Mouse (Mus musculus) heart, embryonic 12.5 days (tissue): Measurements from ENCODE around the gene Olfr138. TPM values are rescaled to one million over a fixed set of nuclear protein-coding genes. Genes with fewer than 3 reads are reported as not detected.

Experiments
- ATAC-seq: fragments of 200-750 bp; cut with Nextera tagmentation; 2 replicates; pipeline ENCODE4 v1.8.0; 2017; ENCODE audit warnings: moderate TSS enrichment, moderate library complexity; ENCODE audit not compliant: insufficient number of reproducible peaks, low FRiP score
- H3K27ac ChIP-seq: fragments of 300-500 bp; sonication (generic); 2 replicates; pipeline ENCODE4 v1.5.1; 2016; ENCODE audit warnings: mild to moderate bottlenecking, moderate library complexity; ENCODE audit not compliant: poor library complexity, severe bottlenecking
- H3K27me3 ChIP-seq: fragments of 300-500 bp; sonication (generic); replicated peaks from 2 replicates; pipeline ENCODE4 v1.6.1; 2016; ENCODE audit warnings: mild to moderate bottlenecking, moderate library complexity
- H3K36me3 ChIP-seq: fragments of 300-500 bp; sonication (generic); 2 replicates; pipeline ENCODE4 v1.6.1; 2016; ENCODE audit warnings: mild to moderate bottlenecking, moderate library complexity
- H3K4me1 ChIP-seq: fragments of 300-500 bp; sonication (generic); replicated peaks from 2 replicates; pipeline ENCODE4 v1.6.1; 2016; ENCODE audit warnings: mild to moderate bottlenecking
- H3K4me2 ChIP-seq: fragments of 300-500 bp; sonication (generic); 2 replicates; pipeline ENCODE4 v1.6.1; 2016; ENCODE audit warnings: mild to moderate bottlenecking, moderate library complexity
- H3K4me3 ChIP-seq: fragments of 300-500 bp; sonication (generic); 2 replicates; pipeline ENCODE4 v1.5.1; 2016; ENCODE audit warnings: mild to moderate bottlenecking
- H3K9ac ChIP-seq: fragments of 300-500 bp; sonication (generic); 2 replicates; pipeline ENCODE4 v1.6.1; 2016; ENCODE audit warnings: mild to moderate bottlenecking, moderate library complexity
- H3K9me3 ChIP-seq: fragments of 300-500 bp; sonication (generic); replicated peaks from 2 replicates; pipeline ENCODE4 v1.6.1; 2016; ENCODE audit warnings: mild to moderate bottlenecking, moderate library complexity
- WGBS: fragments of 180-500 bp; shearing (Covaris S2); methylation state at CpG from one replicate; pipeline ENCODE4 v1.1.7; 2016; 5-methylcytosine and 5-hydroxymethylcytosine counted together
- polyA plus RNA-seq: library from polyadenylated mRNA; unstranded; fragments of >200 nt; fragmentation: Nextera tagmentation; extraction: Ambion mirVana; gene quantifications from 2 replicates; pipeline ENCODE4 v1.2.1, GENCODE M21; 2016

Gene Olfr138
- not detected in 2 replicates for polyA plus RNA-seq

GRCm38 (mm10) chr17:38260735-38261134, at the start of gene Olfr138:
Gene Olfr138, plus strand, starts transcription at chr17:38261035.
- Histone ChIP-seq H3K27me3 (no peaks in the 10 kb centered on the region), H3K4me3 (no peak within 1 kb of the TSS), H3K4me1 (no peaks in the 10 kb centered on the region), H3K36me3 (no peaks in the 10 kb centered on the region), H3K9ac (no peak within 1 kb of the TSS), H3K4me2 (no peak within 1 kb of the TSS), H3K27ac (no peak within 1 kb of the TSS), H3K9me3 (0 out of 2 replicates have a peak, but pooled peaks cover 5% of the 10 kb centered on the region)
- WGBS = 61% methylated on average over 1 of the region's 1 CpGs
- no peak for ATAC-seq

DNA sequence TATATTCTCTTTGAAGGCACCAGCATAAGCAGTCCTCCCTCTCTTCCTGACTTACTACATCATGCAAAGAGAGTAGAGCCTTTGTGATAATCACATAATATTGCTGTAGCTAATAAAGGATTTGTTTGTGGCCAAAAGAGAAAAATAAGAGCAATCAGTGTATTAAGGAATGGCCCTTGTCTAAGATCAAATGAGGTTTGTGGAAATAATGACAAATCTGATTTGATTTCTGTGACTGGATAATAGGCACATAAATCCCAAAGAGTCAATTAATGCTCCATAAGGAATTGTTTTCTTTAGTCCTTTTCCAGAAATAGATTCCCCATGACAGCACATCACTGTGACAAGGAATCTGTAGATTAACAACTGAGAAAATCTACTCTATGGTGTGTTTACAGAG, 46.6 kb downstream of the Olfr138 start, which contains the start of gene Olfr137:
Gene Olfr137, minus strand, starts transcription at position 101 of the 400 bp plus-strand sequence.
- H3K36me3 ChIP-seq = no peaks in the 10 kb centered on the region
- H3K27me3 ChIP-seq = no peaks in the 10 kb centered on the region
- no peak within 1 kb of the TSS for H3K9ac ChIP-seq
- ATAC-seq = no peak
- H3K9me3 ChIP-seq = peaks cover 13% of the 10 kb centered on the region
- H3K4me1 ChIP-seq = no peaks in the 10 kb centered on the region
- no peak within 1 kb of the TSS for H3K27ac ChIP-seq
- no peak within 1 kb of the TSS for H3K4me2 ChIP-seq
- H3K4me3 ChIP-seq = no peak within 1 kb of the TSS

Other genes with a start within 250 kb of the Olfr138 start
- not detected in 2 replicates for gene Olfr129, start 201.0 kb upstream of the Olfr138 start, polyA plus RNA-seq
- gene Olfr130, start 197.1 kb upstream of the Olfr138 start, polyA plus RNA-seq = not detected in 2 replicates
- gene Olfr131, start 172.3 kb upstream of the Olfr138 start, polyA plus RNA-seq = not detected in 2 replicates
- gene Olfr132, start 126.5 kb upstream of the Olfr138 start, polyA plus RNA-seq = not detected in 2 replicates
- gene Olfr133, start 115.8 kb upstream of the Olfr138 start, polyA plus RNA-seq = not detected in 2 replicates
- not detected in 2 replicates for gene Olfr134, start 89.6 kb upstream of the Olfr138 start, polyA plus RNA-seq
- not detected in 2 replicates for gene Olfr135, start 56.7 kb upstream of the Olfr138 start, polyA plus RNA-seq
- not detected in 2 replicates for gene Olfr137, start 46.5 kb downstream of the Olfr138 start, polyA plus RNA-seq
- not detected in 2 replicates for gene Olfr136, start 68.8 kb downstream of the Olfr138 start, polyA plus RNA-seq
- gene Esp36, start 159.2 kb downstream of the Olfr138 start, polyA plus RNA-seq = not detected in 2 replicates